Mouse (Mus musculus): ENCODE measurements at regions not wholly inside any gene's neighbourhood (a gene's known extent, or its start where the extent isn't known, plus 50 kb on each side); places are given as distances from the start of the nearest gene placed in this dataset.

GRCm38 (mm10) chr4:56686141-56686540 is 53.7 kb upstream of the Gm26657 start:
- in situ Hi-C loops (cut with MboI, MseI) = no loop called here

DNA sequence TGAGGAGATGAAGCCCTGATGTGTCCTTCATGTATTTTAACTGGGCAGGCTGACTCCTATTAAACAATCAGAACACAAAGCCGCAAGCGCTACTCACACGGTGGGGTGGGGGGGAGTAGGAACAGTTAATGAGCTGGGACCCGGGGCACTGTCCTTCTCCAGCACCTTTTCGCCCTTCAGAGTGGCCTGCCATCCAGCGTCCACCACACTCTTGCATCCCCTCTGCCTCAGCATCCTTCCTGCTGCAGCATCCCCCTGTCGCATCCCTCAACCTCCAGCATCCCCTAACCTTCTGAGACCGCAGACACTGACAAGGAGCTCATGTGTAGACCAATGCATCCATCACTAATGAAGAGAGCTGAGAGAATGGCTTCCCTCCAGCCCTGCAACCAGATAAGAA is 54.2 kb upstream of the Gm26657 start:
- in situ Hi-C loops (cut with MboI, MseI) = no loop called here

GRCm38 (mm10) chr4:56685123-56685522 is 54.7 kb upstream of the Gm26657 start:
- in situ Hi-C loops (cut with MboI, MseI) = no loop called here

GRCm38 (mm10) chr4:56684031-56684430 is 55.8 kb upstream of the Gm26657 start:
- in situ Hi-C loops (cut with MboI, MseI) = no loop called here

DNA sequence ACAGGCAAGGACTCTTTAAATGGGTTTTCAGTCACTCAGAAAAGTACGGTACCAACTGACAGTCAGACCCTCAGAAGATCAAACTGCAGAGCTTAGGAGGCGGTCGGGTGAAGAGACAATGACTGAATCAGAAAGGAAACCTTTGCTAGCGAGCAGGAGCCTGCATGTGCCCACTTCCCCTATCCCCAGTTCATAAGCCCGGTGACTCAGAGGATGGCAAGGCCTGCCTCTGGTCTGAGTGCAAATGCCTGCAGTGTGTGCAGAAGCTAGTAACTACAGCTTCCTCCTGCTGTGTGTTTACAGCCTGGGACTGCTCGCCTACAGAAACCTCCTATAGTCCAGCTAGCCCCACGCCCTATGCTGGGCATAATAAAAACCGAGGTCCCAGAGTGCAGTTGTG is 58.7 kb upstream of the Gm26657 start:
- in situ Hi-C loops (cut with MboI, MseI) = no loop called here

DNA sequence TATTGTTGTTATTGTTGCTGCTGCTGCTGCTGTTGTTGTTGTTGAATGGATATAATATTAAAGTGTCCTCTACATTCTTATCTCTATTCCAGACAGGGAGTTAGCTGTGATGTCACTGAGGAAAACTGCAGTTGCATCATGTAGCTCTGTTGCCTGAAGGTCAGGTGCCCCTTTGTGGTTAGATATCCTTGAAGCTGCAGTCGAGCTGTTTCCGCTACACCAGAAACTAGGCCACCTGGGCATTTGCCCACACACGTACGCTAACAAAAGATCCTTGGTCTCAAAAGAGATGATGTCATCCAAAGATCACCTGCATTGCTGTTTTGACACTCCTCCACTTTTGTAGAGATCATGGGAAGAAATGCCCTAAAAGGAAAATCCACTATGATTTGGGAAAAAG is 66.0 kb upstream of the Gm26657 start:
- in situ Hi-C loops (cut with MboI, MseI) = no loop called here

DNA sequence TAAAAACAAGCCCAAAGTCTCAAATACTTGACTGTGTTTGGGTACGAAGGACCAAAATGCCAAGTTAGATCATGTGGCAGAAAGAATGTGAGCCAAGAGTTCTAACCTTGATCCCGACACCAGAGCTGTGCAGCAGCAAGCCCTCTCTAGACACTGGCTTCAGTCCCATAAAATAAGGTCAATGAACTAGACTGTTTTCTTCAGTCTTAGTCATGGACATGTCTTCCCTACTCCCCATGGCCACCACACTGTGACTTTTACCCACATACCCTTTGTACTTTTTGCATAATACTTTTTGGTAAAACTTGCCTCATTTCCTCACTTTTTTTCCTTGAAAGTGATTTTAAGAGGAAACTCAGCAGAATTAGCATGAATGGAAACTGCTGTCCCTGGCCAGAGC is 74.9 kb upstream of the Gm26657 start:
- in situ Hi-C loops (cut with MboI, MseI) = no loop called here

GRCm38 (mm10) chr4:56661816-56662215 is 78.1 kb upstream of the Gm26657 start:
- in situ Hi-C loops (cut with MboI, MseI) = no loop called here

DNA sequence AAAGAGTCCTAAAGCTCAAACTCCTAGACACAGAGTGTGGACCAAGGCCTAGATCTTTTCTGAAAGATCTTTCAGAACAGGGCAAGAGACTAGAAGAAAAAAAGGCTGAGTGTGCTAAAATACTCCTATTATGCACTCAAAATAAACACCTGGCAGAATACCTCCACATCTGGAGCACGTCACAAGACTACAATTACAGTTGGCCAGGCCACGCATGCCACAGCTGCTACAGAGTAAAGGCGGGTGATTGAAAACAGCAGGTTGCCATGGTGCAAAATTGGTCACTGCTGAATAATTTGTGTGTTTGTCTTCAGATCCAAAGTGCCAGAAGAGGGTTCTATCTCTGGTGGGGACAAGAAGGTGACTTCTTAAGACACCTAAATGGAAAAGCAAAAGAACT is 82.8 kb upstream of the Gm26657 start:
- in situ Hi-C loops (cut with MboI, MseI) = no loop called here

DNA sequence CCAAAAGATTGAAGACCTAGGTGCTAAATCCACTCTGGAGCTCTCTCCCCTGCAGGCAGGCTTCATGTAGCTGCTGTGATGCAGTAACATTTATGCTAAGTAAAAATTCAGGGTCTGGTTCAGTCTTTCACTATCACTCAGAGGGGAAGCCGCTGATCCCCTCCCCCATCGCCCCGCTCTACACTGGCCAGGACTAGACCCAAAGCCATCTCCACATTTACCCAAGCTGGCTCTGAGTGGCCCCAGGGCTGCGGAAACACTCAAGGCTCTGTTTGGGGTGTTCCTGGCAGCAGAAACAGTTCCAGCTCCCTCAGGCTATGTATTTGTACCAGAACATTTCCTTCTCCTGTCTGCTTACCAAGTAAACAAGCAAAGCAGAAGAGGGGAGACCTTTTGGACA is 85.5 kb upstream of the Gm26657 start:
- in situ Hi-C loops (cut with MboI, MseI) = no loop called here

- in situ Hi-C loops (cut with MboI, MseI) = no loop called here
Observed at GRCm38 (mm10) chr4:56652819-56653218, 87.1 kb upstream of the Gm26657 start.

GRCm38 (mm10) chr4:56649731-56650130 is 90.1 kb upstream of the Gm26657 start:
- in situ Hi-C loops (cut with MboI, MseI) = no loop called here

- in situ Hi-C loops (cut with MboI, MseI) = no loop called here
Observed at GRCm38 (mm10) chr4:56643999-56644962, 95.6 kb upstream of the Gm26657 start.

GRCm38 (mm10) chr4:56643491-56643890 is 96.4 kb upstream of the Gm26657 start:
- in situ Hi-C loops (cut with MboI, MseI) = no loop called here

DNA sequence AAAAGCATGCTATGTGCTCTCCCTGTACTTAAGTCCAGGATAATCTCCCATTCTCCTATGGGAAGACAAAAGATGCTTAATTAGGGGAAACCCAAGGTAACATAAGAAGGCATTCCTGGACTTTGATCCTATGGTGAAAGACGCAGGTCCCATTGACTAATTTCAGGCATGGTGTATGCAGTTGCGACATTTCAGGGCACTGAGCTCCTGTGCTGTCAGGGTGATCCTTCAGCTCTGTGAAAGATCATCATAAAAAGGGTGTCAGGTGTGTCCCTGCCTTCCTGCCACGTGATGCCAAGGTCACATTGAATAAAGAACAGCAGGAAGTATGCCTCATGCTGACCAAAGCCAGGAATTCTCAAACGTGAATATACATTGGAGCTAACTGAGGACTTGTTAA is 100.2 kb upstream of the Gm26657 start:
- in situ Hi-C loops (cut with MboI, MseI) = no loop called here

- in situ Hi-C loops (cut with MboI, MseI) = no loop called here
Observed at GRCm38 (mm10) chr4:56638704-56639478, 101.0 kb upstream of the Gm26657 start.

DNA sequence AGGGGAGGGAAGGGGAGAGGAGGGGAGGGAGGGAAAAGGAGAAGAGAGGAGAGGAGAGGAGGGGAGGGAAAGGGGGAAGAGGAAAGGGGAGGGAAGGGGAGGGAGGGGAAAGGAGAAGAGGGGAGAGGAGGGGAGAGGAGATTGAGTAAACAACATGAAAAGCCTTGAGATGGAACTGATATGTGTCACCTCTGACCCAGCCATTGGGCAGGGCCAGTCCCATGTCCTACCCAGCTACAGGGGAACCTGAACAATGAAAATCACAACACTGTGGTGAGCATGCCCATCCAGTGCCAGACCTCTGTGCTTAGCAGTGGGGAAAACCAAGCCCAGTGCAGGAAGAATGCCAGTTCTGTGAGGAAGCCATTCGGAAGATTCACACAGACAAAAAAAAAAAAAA is 103.6 kb upstream of the Gm26657 start:
- in situ Hi-C loops (cut with MboI, MseI) = no loop called here

DNA sequence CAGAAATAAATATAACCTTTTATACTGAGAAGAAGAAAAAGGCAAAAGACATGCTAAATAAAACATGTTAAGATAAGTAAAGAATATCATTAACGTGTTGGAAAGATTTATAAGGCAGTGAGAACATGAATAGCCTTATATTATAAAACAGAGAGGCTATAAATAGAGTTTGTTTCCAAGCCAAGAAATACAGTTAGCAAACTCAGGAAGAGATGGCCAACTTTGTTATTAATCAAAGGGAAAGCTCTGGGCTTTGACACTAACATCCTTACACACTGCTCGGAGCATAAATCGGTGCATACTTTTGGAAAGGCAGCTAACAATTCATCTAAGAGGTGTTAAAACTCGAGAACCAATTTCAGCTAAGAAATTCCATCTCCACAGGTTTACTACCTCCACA is 106.3 kb upstream of the Gm26657 start:
- in situ Hi-C loops (cut with MboI, MseI) = no loop called here

- in situ Hi-C loops (cut with MboI, MseI) = no loop called here
Observed at GRCm38 (mm10) chr4:56630251-56630650, 109.6 kb upstream of the Gm26657 start.

DNA sequence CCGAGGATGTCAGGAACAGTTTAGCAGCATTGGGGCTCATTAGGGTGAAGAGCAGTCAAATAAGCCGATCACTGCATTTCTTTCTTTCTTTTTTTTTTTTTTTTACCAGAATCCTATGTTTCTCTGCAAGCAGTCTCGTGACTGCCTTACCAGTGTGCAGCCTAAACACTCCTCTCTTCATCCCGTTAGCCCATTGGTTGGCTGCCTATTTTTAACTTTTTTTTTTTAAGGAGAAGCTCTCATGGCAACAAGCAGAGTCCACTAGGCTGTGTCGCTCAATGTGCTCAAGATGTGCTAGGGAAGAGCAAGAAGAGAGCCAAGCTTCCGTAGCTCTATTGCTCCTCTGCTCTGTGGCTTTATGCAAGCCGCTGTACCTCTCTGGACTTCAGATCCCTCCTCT is 112.7 kb upstream of the Gm26657 start:
- in situ Hi-C loops (cut with MboI, MseI) = no loop called here

DNA sequence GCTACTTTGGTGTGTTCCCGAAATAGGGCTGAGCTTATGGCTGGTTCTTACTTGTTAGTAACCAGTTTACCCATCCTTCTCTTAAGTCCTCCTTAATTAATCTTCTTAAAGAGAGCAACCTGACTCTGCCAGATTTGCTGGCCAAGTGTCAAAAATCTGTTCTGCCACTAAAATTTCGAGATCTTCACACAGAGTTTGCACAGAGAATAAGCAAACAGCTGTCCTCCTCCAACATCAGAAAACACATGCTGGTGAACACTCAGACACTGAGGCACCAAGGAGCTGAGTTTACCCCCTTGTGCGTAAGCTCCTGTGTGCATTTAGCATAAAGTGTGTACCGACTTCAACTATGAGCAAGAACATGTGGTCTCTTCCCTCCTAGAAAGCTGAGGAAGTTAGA is 118.1 kb upstream of the Gm26657 start:
- in situ Hi-C loops (cut with MboI, MseI) = no loop called here

DNA sequence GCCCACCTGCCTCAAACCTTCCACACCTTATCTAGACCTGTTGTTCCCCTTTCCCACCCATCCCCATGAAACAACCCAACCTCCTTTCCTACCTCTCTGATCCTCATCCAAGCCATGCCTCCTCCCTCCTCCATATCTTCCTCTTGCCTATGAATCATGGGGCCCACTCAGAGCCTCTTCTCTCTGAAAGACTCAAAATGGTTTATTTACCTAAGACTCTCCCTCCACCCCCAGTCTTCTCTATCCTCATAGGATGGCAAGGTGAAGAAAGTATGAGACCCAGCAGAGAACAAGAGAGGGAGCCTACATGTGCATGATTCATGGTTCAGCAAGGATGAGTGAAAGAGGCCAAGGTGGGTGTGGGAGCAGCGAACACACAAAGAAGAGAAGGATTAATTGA is 118.5 kb upstream of the Gm26657 start:
- in situ Hi-C loops (cut with MboI, MseI) = no loop called here

DNA sequence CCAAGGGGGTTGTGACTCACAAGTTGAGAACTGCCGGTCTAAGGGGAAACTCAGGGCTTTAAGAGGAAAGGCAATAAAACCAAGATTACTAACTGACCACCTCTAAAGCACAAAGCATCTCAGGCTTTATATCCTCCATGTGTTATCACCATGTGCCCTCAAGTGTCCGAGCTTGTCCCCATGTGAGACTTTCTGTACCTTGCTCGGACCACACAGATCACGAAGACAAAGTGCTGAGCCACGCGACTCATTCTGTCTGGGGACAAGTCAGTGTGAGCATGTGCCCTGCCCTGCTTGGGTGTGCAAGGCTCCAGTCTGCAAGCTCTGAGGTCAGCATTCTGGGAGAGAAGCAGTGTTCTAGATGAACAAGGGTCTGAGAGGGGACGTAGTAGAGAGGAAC is 119.2 kb upstream of the Gm26657 start:
- in situ Hi-C loops (cut with MboI, MseI) = no loop called here

All from T-helper 1 cell (primary cell).